Mouse (Mus musculus): Measurements from ENCODE around the gene Fam163b. TPM values are rescaled to one million over a fixed set of nuclear protein-coding genes. Genes with fewer than 3 reads are reported as not detected.

Fam163b gene
- polyA plus RNA-seq, 1 experiment from 2014 or later = 0.14 TPM

- Histone ChIP-seq H3K4me2 (replicated peaks; ENCODE audit: low read depth, low read length) (no peak overlapping the region), H3K4me1 (ENCODE audit: insufficient read depth, low read length) (peaks cover 4% of the 10 kb centered on the region; the same call in 1 of the 2 replicates), H3K9me3 (ENCODE audit: low read length) (no peaks in the 10 kb centered on the region), H3K36me3 (ENCODE audit: insufficient read depth, low read length) (no peaks in the 10 kb centered on the region), H3K9ac (replicated peaks; ENCODE audit: low read length) (no peak overlapping the region), H3K27ac (ENCODE audit: low read length) (no peak overlapping the region), H3K27me3 (ENCODE audit: insufficient read depth, low read length) (no peaks in the 10 kb centered on the region), H3K4me3 (ENCODE audit: low read length) (no peak overlapping the region)
- ATAC-seq (ENCODE audit: low FRiP score, low TSS enrichment) = no peak
- 90% methylated on average over 2 of the region's 2 CpGs for whole genome bisulfite sequencing
These were observed 72.0 kb downstream of the Fam163b start for GRCm38 (mm10) chr2:27070247-27070813.

DNA sequence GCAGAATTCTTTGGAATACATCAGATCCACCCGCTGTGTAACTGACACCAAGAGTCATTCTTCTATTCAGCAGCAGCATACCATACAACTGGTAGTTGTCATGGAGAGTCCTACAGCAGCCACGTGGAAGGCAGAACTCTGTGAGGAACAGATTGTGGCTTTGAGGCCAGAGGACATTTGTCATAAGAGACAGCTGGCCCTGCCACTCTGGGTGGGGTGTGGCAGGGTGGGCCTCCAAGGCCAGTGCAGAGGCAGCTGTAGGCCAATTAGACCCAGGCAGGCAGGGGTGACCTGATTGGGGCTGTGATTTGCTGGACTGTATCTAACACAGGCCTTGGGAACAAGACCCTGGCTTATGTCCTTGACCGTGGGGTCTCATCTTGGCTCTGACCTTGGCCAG is 72.6 kb downstream of the Fam163b start:
- Histone ChIP-seq H3K27ac (ENCODE audit: low read length) (no peak overlapping the region), H3K9me3 (ENCODE audit: low read length) (no peaks in the 10 kb centered on the region), H3K27me3 (ENCODE audit: insufficient read depth, low read length) (no peaks in the 10 kb centered on the region), H3K4me3 (ENCODE audit: low read length) (no peak overlapping the region), H3K4me2 (replicated peaks; ENCODE audit: low read depth, low read length) (no peak overlapping the region), H3K9ac (replicated peaks; ENCODE audit: low read length) (no peak overlapping the region), H3K4me1 (ENCODE audit: insufficient read depth, low read length) (no peaks in the 10 kb centered on the region), H3K36me3 (ENCODE audit: insufficient read depth, low read length) (no peaks in the 10 kb centered on the region)
- 54% methylated on average over 3 of the region's 3 CpGs for WGBS
- ATAC-seq (ENCODE audit: low FRiP score, low TSS enrichment) = no peak

DNA sequence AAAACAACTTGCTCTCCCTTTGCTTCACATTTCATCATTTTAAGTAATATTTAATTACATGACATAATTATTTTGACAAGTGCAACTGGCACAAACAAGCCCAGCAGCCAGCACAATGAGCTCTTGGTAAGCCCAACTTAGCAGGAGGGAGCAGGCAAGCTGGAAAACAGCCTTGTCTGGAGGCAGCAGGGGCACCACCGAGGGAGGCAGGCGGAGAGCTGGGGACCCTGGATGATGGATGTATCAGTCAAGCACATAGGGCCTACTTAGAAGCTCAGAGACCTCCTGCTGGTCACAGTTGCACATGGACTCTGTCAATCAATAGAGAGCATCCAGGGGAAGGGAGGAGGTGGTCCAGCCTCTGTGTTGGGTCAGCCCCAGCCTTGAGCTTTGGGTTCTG is 74.3 kb downstream of the Fam163b start:
- 45% methylated on average over 2 of the region's 2 CpGs for WGBS
- ATAC-seq (ENCODE audit: low FRiP score, low TSS enrichment) = no peak
- no peaks in the 10 kb centered on the region for H3K4me1 ChIP-seq (ENCODE audit: insufficient read depth, low read length)
- no peak overlapping the region for H3K4me3 ChIP-seq (ENCODE audit: low read length)
- H3K9me3 ChIP-seq (ENCODE audit: low read length) = no peaks in the 10 kb centered on the region
- no peak overlapping the region for H3K4me2 ChIP-seq (replicated peaks; ENCODE audit: low read depth, low read length)
- no peaks in the 10 kb centered on the region for H3K36me3 ChIP-seq (ENCODE audit: insufficient read depth, low read length)
- H3K27me3 ChIP-seq (ENCODE audit: insufficient read depth, low read length) = no peaks in the 10 kb centered on the region
- no peak overlapping the region for H3K9ac ChIP-seq (replicated peaks; ENCODE audit: low read length)
- H3K27ac ChIP-seq (ENCODE audit: low read length) = no peak overlapping the region

GRCm38 (mm10) chr2:27067124-27067523 is 75.2 kb downstream of the Fam163b start:
- no peak overlapping the region for H3K4me3 ChIP-seq (ENCODE audit: low read length)
- no peak overlapping the region for H3K27ac ChIP-seq (ENCODE audit: low read length)
- H3K9me3 ChIP-seq (ENCODE audit: low read length) = no peaks in the 10 kb centered on the region
- H3K4me2 ChIP-seq (replicated peaks; ENCODE audit: low read depth, low read length) = no peak overlapping the region
- 72% methylated on average over 2 of the region's 2 CpGs for WGBS
- H3K36me3 ChIP-seq (ENCODE audit: insufficient read depth, low read length) = no peaks in the 10 kb centered on the region
- no peak overlapping the region for H3K9ac ChIP-seq (replicated peaks; ENCODE audit: low read length)
- no peak for ATAC-seq (ENCODE audit: low FRiP score, low TSS enrichment)
- H3K27me3 ChIP-seq (ENCODE audit: insufficient read depth, low read length) = no peaks in the 10 kb centered on the region
- H3K4me1 ChIP-seq (ENCODE audit: insufficient read depth, low read length) = no peaks in the 10 kb centered on the region

Other genes with a start within 250 kb of the Fam163b start
- 34.2 and 34.7 TPM in 2 replicates for gene Surf6, start 239.6 kb downstream of the Fam163b start, polyA plus RNA-seq (2015; fragmentation: Nextera tagmentation; extraction: Ambion mirVana)
- 62.6 and 62.9 TPM in 2 replicates for gene Med22, start 231.8 kb downstream of the Fam163b start, polyA plus RNA-seq (2015; fragmentation: Nextera tagmentation; extraction: Ambion mirVana)
- gene Rpl7a, start 231.7 kb downstream of the Fam163b start, polyA plus RNA-seq (2015; fragmentation: Nextera tagmentation; extraction: Ambion mirVana) = 574 and 624 TPM in 2 replicates
- 46.6 and 52.2 TPM in 2 replicates for gene Surf2, start 226.1 kb downstream of the Fam163b start, polyA plus RNA-seq (2015; fragmentation: Nextera tagmentation; extraction: Ambion mirVana)
- 61.0 and 63.9 TPM in 2 replicates for gene Surf1, start 226.0 kb downstream of the Fam163b start, polyA plus RNA-seq (2015; fragmentation: Nextera tagmentation; extraction: Ambion mirVana)
- gene Surf4, start 208.6 kb downstream of the Fam163b start, polyA plus RNA-seq (2015; fragmentation: Nextera tagmentation; extraction: Ambion mirVana) = 240 and 248 TPM in 2 replicates
- gene Stkld1, start 208.4 kb downstream of the Fam163b start, polyA plus RNA-seq (2015; fragmentation: Nextera tagmentation; extraction: Ambion mirVana) = 0.07 and 0.10 TPM in 2 replicates
- 51.6 and 52.6 TPM in 2 replicates for gene Rexo4, start 178.1 kb downstream of the Fam163b start, polyA plus RNA-seq (2015; fragmentation: Nextera tagmentation; extraction: Ambion mirVana)
- not detected in 2 replicates for gene Adamts13, start 169.1 kb downstream of the Fam163b start, polyA plus RNA-seq (2015; fragmentation: Nextera tagmentation; extraction: Ambion mirVana)
- gene Cacfd1, start 132.6 kb downstream of the Fam163b start, polyA plus RNA-seq (2015; fragmentation: Nextera tagmentation; extraction: Ambion mirVana) = 70.2 and 70.3 TPM in 2 replicates
- 0.33 and 0.84 TPM in 2 replicates for gene Slc2a6, start 114.5 kb downstream of the Fam163b start, polyA plus RNA-seq (2015; fragmentation: Nextera tagmentation; extraction: Ambion mirVana)
- gene Mymk, start 70.3 kb downstream of the Fam163b start, polyA plus RNA-seq (2015; fragmentation: Nextera tagmentation; extraction: Ambion mirVana) = 1.5 and 1.6 TPM in 2 replicates
- 1.6 and 2.0 TPM in 2 replicates for gene Adamtsl2, start 63.1 kb downstream of the Fam163b start, polyA plus RNA-seq (2015; fragmentation: Nextera tagmentation; extraction: Ambion mirVana)
- gene Dbh, start 22.7 kb upstream of the Fam163b start, polyA plus RNA-seq (2015; fragmentation: Nextera tagmentation; extraction: Ambion mirVana) = 3.0 and 7.1 TPM in 2 replicates
- 64.7 and 71.3 TPM in 2 replicates for gene Sardh, start 105.8 kb upstream of the Fam163b start, polyA plus RNA-seq (2015; fragmentation: Nextera tagmentation; extraction: Ambion mirVana)

Data from kidney, embryonic 16.5 days (tissue).